Mouse (Mus musculus): ENCODE data around the gene Ap2m1.
"Not testable (repeated sequence)": the region's sequence is repeated elsewhere in the genome, so short reads cannot be mapped to it uniquely, and the experiment has no call there.

Ap2m1 gene

GRCm38 (mm10) chr16:20535296-20536080 lies at the start of gene Ap2m1:
Gene Ap2m1 (plus strand): TSS chr16:20535478.
- in situ Hi-C loops (cut with MboI, MseI): loop anchor here (5.0 kb wide), 1 partner anchor 77 kb away; the partner anchor contains the start of genes Alg3, Eef1akmt4 and Gm49333

- in situ Hi-C loops (cut with MboI, MseI): no loop called here
Measured at GRCm38 (mm10) chr16:20486048-20486447, 49.2 kb upstream of the Ap2m1 start.

GRCm38 (mm10) chr16:20488151-20488550 lies 47.1 kb upstream of the Ap2m1 start:
- in situ Hi-C loops (cut with MboI, MseI): no loop called here

GRCm38 (mm10) chr16:20488751-20489150 lies 46.5 kb upstream of the Ap2m1 start:
- in situ Hi-C loops (cut with MboI, MseI): not testable (repeated sequence)

GRCm38 (mm10) chr16:20489233-20489632 lies 46.0 kb upstream of the Ap2m1 start:
- in situ Hi-C loops (cut with MboI, MseI): no loop called here

GRCm38 (mm10) chr16:20490581-20490980 lies 44.7 kb upstream of the Ap2m1 start:
- in situ Hi-C loops (cut with MboI, MseI): no loop called here

- in situ Hi-C loops (cut with MboI, MseI): no loop called here
Measured at GRCm38 (mm10) chr16:20491301-20491700, 44.0 kb upstream of the Ap2m1 start.

GRCm38 (mm10) chr16:20493452-20493851 lies 41.8 kb upstream of the Ap2m1 start:
- in situ Hi-C loops (cut with MboI, MseI): no loop called here

- in situ Hi-C loops (cut with MboI, MseI): loop anchor here (5.0 kb wide), 1 partner anchor 45 kb away; no protein-coding TSS in a partner anchor
Measured at GRCm38 (mm10) chr16:20496671-20497600, 38.3 kb upstream of the Ap2m1 start.

GRCm38 (mm10) chr16:20497980-20498676 lies 37.1 kb upstream of the Ap2m1 start:
- in situ Hi-C loops (cut with MboI, MseI): loop anchor here (5.0 kb wide), 1 partner anchor 44 kb away; no protein-coding TSS in a partner anchor

- in situ Hi-C loops (cut with MboI, MseI): loop anchor here (5.0 kb wide), 1 partner anchor 43 kb away; no protein-coding TSS in a partner anchor
Measured at GRCm38 (mm10) chr16:20498677-20499475, 36.4 kb upstream of the Ap2m1 start, which contains the start of gene Eif2b5. Gene Eif2b5 (plus strand): TSS chr16:20498817.

GRCm38 (mm10) chr16:20506000-20506399 lies 29.3 kb upstream of the Ap2m1 start:
- in situ Hi-C loops (cut with MboI, MseI): no loop called here

- in situ Hi-C loops (cut with MboI, MseI): no loop called here
Measured at GRCm38 (mm10) chr16:20509349-20509748, 25.9 kb upstream of the Ap2m1 start.

- in situ Hi-C loops (cut with MboI, MseI): no loop called here
Measured at GRCm38 (mm10) chr16:20511277-20511847, 23.9 kb upstream of the Ap2m1 start.

GRCm38 (mm10) chr16:20516032-20516431 lies 19.2 kb upstream of the Ap2m1 start:
- in situ Hi-C loops (cut with MboI, MseI): no loop called here

- in situ Hi-C loops (cut with MboI, MseI): no loop called here
Measured at GRCm38 (mm10) chr16:20516726-20517201, 18.5 kb upstream of the Ap2m1 start, which contains the start of gene Dvl3. Gene Dvl3 (plus strand): TSS chr16:20516982.

- in situ Hi-C loops (cut with MboI, MseI): no loop called here
Measured at GRCm38 (mm10) chr16:20517216-20517615, 18.1 kb upstream of the Ap2m1 start.

- in situ Hi-C loops (cut with MboI, MseI): no loop called here
Measured at GRCm38 (mm10) chr16:20517701-20518374, 17.4 kb upstream of the Ap2m1 start.

- in situ Hi-C loops (cut with MboI, MseI): no loop called here
Measured at GRCm38 (mm10) chr16:20523886-20524285, 11.4 kb upstream of the Ap2m1 start.

All from regulatory T cell (primary cell).